Mouse (Mus musculus) neural tube, embryonic 13.5 days (tissue): ENCODE measurements at regions not wholly inside any gene's neighbourhood (a gene's known extent, or its start where the extent isn't known, plus 50 kb on each side); places are given as distances from the start of the nearest gene placed in this dataset.
A peak's percentile ranks its signal among the peaks of the same experiment; 100 is the strongest.

Experiments used
- ATAC-seq: fragments of 200-750 bp; cut with Nextera tagmentation; 2 replicates; pipeline ENCODE4 v1.8.0; 2017; ENCODE audit warnings: low read depth, mild to moderate bottlenecking, moderate TSS enrichment, moderate library complexity
- H3K27ac ChIP-seq: fragments of 300-500 bp; sonication (generic); replicated peaks from 2 replicates; pipeline ENCODE4 v1.5.1; 2015; ENCODE audit warnings: moderate library complexity, mild to moderate bottlenecking, inconsistent platforms
- H3K27me3 ChIP-seq: fragments of 300-500 bp; sonication (generic); 2 replicates; pipeline ENCODE4 v1.6.1; 2015; ENCODE audit warnings: mild to moderate bottlenecking, inconsistent platforms
- H3K36me3 ChIP-seq: fragments of 300-500 bp; sonication (generic); 2 replicates; pipeline ENCODE4 v1.6.1; 2015; ENCODE audit warnings: mild to moderate bottlenecking, inconsistent platforms
- H3K4me1 ChIP-seq: fragments of 300-500 bp; sonication (generic); replicated peaks from 2 replicates; pipeline ENCODE4 v1.6.1; 2015; ENCODE audit warnings: inconsistent platforms
- H3K4me2 ChIP-seq: fragments of 300-500 bp; sonication (generic); 2 replicates; pipeline ENCODE4 v1.6.1; 2015; ENCODE audit warnings: inconsistent platforms, mild to moderate bottlenecking, moderate library complexity
- H3K4me3 ChIP-seq: fragments of 300-500 bp; sonication (generic); 2 replicates; pipeline ENCODE4 v1.5.1; 2015; ENCODE audit warnings: mild to moderate bottlenecking, inconsistent platforms
- H3K9ac ChIP-seq: fragments of 300-500 bp; sonication (generic); 2 replicates; pipeline ENCODE4 v1.6.1; 2015; ENCODE audit warnings: moderate library complexity, mild to moderate bottlenecking, inconsistent platforms
- H3K9me3 ChIP-seq: fragments of 300-500 bp; sonication (generic); 2 replicates; pipeline ENCODE4 v1.6.1; 2016; ENCODE audit warnings: inconsistent platforms
- WGBS: fragments of 180-500 bp; shearing (Covaris S2); methylation state at CpG from one replicate; pipeline ENCODE4 v1.1.7; 2015; 5-methylcytosine and 5-hydroxymethylcytosine counted together

DNA sequence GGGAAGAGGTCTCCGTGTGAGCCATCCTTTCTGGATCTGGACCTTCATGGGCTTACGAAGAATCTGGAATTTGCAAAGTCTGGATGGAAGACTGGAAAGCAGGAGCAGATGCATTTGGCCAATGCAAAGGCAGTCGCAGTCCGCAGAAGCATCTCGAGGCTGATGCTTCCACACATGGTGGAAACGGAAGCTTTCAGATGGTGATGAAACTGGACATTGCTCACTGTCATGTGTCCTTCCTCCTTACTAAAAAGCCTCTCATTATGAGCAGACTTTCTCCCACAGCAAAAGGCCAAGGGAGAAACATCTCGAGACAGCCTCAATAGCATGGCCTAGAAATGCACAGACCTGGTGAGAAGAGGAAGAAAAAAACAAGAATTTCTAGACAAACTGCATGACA lies 94.5 kb downstream of the Mtx3 start:
- Histone ChIP-seq H3K4me2 (no peak overlapping the region), H3K36me3 (no peaks in the 10 kb centered on the region), H3K4me3 (no peak overlapping the region), H3K4me1 (no peaks in the 10 kb centered on the region), H3K27me3 (no peaks in the 10 kb centered on the region), H3K9ac (no peak overlapping the region), H3K27ac (no peak overlapping the region), H3K9me3 (no peaks in the 10 kb centered on the region)
- no peak for ATAC-seq
- WGBS, result 94% methylated on average over 7 of the region's 7 CpGs

DNA sequence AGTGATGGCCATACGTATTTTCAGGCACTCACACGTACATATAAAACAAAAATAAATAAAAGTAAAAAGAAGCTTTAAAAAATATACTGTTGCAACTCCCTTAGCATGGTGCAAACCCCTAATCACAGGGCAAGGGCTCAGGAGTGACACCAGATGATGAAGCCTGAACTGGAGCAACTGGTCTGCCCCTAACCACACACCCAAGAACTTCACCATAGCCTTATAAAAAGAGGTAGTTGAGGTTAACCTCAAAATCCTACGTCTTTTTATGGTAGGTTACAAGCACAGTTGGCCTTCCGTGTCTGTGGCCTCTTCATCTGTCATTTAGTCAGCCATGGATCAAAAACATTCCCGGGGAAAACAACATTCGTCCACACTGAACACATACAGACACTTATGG lies 96.0 kb downstream of the Mtx3 start:
- Histone ChIP-seq H3K27ac (no peak overlapping the region), H3K36me3 (no peaks in the 10 kb centered on the region), H3K4me1 (no peaks in the 10 kb centered on the region), H3K4me3 (no peak overlapping the region), H3K9me3 (no peaks in the 10 kb centered on the region), H3K4me2 (no peak overlapping the region), H3K9ac (no peak overlapping the region), H3K27me3 (no peaks in the 10 kb centered on the region)
- WGBS, result 93% methylated on average over 6 of the region's 6 CpGs
- no peak for ATAC-seq

DNA sequence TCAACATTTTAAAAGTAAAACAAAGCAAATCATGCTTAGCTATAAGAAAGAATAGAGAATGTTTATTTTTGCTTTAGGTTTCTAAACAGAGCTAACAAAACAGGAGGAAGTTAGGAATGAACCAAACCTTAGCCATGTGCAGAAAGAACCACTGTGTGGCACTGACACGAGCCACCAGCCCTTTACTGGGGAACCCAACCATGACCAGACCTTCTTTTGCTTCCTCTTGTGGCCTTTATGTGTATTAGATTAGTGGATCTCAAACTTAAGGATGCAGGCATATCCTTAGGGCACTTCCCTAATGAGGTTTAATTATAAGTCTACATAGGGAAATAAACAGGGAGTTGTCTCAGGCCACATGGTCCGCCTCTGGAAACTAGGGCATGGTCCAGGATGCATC lies 104.0 kb downstream of the Mtx3 start:
- 88% methylated on average over 2 of the region's 2 CpGs for WGBS
- H3K4me2 ChIP-seq, result no peak overlapping the region
- H3K27me3 ChIP-seq, result no peaks in the 10 kb centered on the region
- no peak overlapping the region for H3K4me3 ChIP-seq
- H3K9me3 ChIP-seq, result no peaks in the 10 kb centered on the region
- H3K36me3 ChIP-seq, result no peaks in the 10 kb centered on the region
- no peak overlapping the region for H3K27ac ChIP-seq
- no peak for ATAC-seq
- no peaks in the 10 kb centered on the region for H3K4me1 ChIP-seq
- H3K9ac ChIP-seq, result no peak overlapping the region

- Histone ChIP-seq H3K27ac (no peak overlapping the region), H3K4me2 (no peak overlapping the region), H3K36me3 (no peaks in the 10 kb centered on the region), H3K9me3 (no peaks in the 10 kb centered on the region), H3K4me3 (no peak overlapping the region), H3K27me3 (no peaks in the 10 kb centered on the region), H3K4me1 (no peaks in the 10 kb centered on the region), H3K9ac (no peak overlapping the region)
- WGBS, result 59% methylated on average over 4 of the region's 4 CpGs
- no peak for ATAC-seq
These were observed 115.5 kb downstream of the Mtx3 start for GRCm38 (mm10) chr13:92960031-92960430.

GRCm38 (mm10) chr13:92962625-92963024 lies 118.1 kb downstream of the Mtx3 start:
- Histone ChIP-seq H3K4me3 (no peak overlapping the region), H3K9ac (no peak overlapping the region), H3K9me3 (no peaks in the 10 kb centered on the region), H3K36me3 (no peaks in the 10 kb centered on the region), H3K27me3 (no peaks in the 10 kb centered on the region), H3K4me1 (no peaks in the 10 kb centered on the region), H3K27ac (no peak overlapping the region), H3K4me2 (no peak overlapping the region)
- ATAC-seq, result no peak
- 94% methylated on average over 5 of the region's 5 CpGs for WGBS

- 86% methylated on average over 2 of the region's 2 CpGs for WGBS
- no peaks in the 10 kb centered on the region for H3K4me1 ChIP-seq
- H3K9me3 ChIP-seq, result no peaks in the 10 kb centered on the region
- ATAC-seq, result no peak
- no peak overlapping the region for H3K4me3 ChIP-seq
- no peaks in the 10 kb centered on the region for H3K27me3 ChIP-seq
- no peaks in the 10 kb centered on the region for H3K36me3 ChIP-seq
- no peak overlapping the region for H3K27ac ChIP-seq
- no peak overlapping the region for H3K9ac ChIP-seq
- H3K4me2 ChIP-seq, result no peak overlapping the region
These were observed 118.9 kb downstream of the Mtx3 start for GRCm38 (mm10) chr13:92963351-92963895.

GRCm38 (mm10) chr13:92964213-92964743 lies 119.7 kb downstream of the Mtx3 start:
- H3K9me3 ChIP-seq, result no peaks in the 10 kb centered on the region
- H3K4me2 ChIP-seq, result no peak overlapping the region
- H3K27me3 ChIP-seq, result no peaks in the 10 kb centered on the region
- no peak overlapping the region for H3K27ac ChIP-seq
- no peak for ATAC-seq
- H3K9ac ChIP-seq, result no peak overlapping the region
- no peaks in the 10 kb centered on the region for H3K4me1 ChIP-seq
- WGBS, result 81% methylated on average over 5 of the region's 5 CpGs
- no peak overlapping the region for H3K4me3 ChIP-seq
- no peaks in the 10 kb centered on the region for H3K36me3 ChIP-seq

DNA sequence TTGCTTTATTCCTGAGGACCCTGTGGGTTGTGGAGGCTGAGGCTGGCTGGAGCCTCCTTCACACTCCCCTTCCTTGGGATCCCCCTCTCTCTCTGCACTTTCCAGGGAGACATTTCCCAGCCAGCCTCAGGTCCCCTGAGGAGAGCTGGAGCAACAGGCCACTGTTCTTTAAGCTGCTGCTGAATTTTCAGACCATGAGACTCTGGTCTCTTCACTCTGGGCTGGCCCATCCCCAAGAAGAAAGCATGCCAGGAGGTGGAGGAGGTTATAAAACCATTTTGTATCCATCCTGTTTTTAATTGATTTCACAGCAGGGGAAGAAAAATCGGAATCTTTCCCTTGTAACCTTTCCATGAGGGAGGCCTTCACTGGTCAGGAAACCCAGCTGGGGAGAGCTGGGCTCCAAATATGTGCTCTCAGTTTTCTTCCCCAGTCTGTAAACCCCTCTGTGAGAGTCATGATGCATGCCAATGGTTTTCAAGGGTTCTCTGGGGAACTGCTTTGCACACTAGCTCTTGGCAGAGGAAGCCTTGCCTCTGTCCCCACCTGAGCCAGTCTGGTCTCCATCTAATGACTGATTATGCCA lies 122.6 kb downstream of the Mtx3 start:
- 69% methylated on average over 1 of the region's 1 CpGs for WGBS
- no peak overlapping the region for H3K27ac ChIP-seq
- no peaks in the 10 kb centered on the region for H3K4me1 ChIP-seq
- H3K9me3 ChIP-seq, result no peaks in the 10 kb centered on the region
- H3K9ac ChIP-seq, result no peak overlapping the region
- no peak for ATAC-seq
- no peak overlapping the region for H3K4me2 ChIP-seq
- no peak overlapping the region for H3K4me3 ChIP-seq
- no peaks in the 10 kb centered on the region for H3K27me3 ChIP-seq
- no peaks in the 10 kb centered on the region for H3K36me3 ChIP-seq

DNA sequence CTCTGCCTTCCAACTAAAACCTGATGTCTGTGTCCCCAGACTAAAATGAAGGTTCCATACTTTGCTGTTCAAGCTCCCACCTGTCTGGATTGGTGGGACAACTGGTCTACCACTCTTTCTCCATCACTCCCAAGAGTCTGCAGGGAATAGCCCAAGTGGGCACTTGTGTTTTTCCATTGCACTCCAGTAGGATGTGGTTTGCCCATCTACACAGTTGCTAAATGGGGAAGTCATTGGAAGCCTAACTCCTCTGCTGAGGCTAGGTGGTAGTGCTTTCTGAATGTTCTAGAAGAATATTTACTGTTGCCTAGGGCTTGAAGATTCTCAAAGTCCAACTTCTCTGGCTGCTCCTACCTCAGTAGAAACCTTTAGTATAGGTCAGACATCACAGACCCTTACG lies 125.0 kb downstream of the Mtx3 start:
- no peaks in the 10 kb centered on the region for H3K4me1 ChIP-seq
- H3K36me3 ChIP-seq, result no peaks in the 10 kb centered on the region
- H3K9me3 ChIP-seq, result no peaks in the 10 kb centered on the region
- WGBS, result 100% methylated on average over 1 of the region's 1 CpGs
- no peak overlapping the region for H3K4me3 ChIP-seq
- no peak overlapping the region for H3K4me2 ChIP-seq
- ATAC-seq, result no peak
- H3K27ac ChIP-seq, result no peak overlapping the region
- H3K27me3 ChIP-seq, result no peaks in the 10 kb centered on the region
- no peak overlapping the region for H3K9ac ChIP-seq

DNA sequence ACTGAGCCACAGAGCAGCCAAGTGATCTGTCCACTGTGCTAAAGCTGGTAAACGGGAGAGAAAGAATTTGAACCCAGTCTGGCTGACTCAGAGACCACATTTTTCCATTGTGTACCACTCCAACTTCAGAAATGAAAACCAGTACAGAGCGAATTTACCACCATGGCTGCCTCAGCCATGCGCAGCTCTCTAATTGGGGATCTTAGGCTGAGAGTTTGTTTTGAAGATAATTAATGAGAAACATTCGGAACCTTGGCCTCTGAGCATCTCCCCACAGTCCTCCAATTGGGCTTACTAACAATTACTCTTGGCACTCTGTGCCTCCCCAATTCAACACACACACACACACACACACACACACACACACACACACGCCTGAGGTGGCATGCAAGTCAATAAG lies 128.3 kb downstream of the Mtx3 start:
- Histone ChIP-seq H3K27ac (no peak overlapping the region), H3K27me3 (no peaks in the 10 kb centered on the region), H3K4me2 (no peak overlapping the region), H3K9me3 (no peaks in the 10 kb centered on the region), H3K36me3 (no peaks in the 10 kb centered on the region), H3K9ac (no peak overlapping the region), H3K4me3 (no peak overlapping the region), H3K4me1 (no peaks in the 10 kb centered on the region)
- no peak for ATAC-seq
- WGBS, result 87% methylated on average over 5 of the region's 5 CpGs

DNA sequence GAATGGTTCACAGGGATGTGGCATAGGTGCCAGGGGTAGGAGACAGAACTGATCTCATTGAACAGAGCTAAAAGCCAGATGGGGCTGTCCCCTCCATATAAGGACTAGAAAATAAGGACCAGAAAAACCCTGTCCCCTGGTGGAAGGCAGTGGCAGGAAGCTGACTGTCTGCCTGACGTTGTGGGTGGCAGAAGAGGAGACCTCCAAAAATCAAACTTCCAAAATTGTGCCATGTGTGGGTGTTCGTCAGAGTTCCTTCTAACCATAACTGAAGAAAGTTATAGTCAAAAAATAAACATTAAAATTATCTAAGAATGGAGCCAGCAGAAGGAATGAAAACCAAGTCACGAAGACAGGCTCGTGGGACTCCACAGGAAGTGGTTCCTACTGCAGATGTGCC lies 129.2 kb downstream of the Mtx3 start:
- H3K4me3 ChIP-seq, result no peak overlapping the region
- WGBS, result 74% methylated on average over 4 of the region's 4 CpGs
- no peak overlapping the region for H3K4me2 ChIP-seq
- no peaks in the 10 kb centered on the region for H3K9me3 ChIP-seq
- ATAC-seq, result no peak
- H3K27me3 ChIP-seq, result no peaks in the 10 kb centered on the region
- H3K9ac ChIP-seq, result no peak overlapping the region
- no peak overlapping the region for H3K27ac ChIP-seq
- no peaks in the 10 kb centered on the region for H3K4me1 ChIP-seq
- H3K36me3 ChIP-seq, result no peaks in the 10 kb centered on the region

DNA sequence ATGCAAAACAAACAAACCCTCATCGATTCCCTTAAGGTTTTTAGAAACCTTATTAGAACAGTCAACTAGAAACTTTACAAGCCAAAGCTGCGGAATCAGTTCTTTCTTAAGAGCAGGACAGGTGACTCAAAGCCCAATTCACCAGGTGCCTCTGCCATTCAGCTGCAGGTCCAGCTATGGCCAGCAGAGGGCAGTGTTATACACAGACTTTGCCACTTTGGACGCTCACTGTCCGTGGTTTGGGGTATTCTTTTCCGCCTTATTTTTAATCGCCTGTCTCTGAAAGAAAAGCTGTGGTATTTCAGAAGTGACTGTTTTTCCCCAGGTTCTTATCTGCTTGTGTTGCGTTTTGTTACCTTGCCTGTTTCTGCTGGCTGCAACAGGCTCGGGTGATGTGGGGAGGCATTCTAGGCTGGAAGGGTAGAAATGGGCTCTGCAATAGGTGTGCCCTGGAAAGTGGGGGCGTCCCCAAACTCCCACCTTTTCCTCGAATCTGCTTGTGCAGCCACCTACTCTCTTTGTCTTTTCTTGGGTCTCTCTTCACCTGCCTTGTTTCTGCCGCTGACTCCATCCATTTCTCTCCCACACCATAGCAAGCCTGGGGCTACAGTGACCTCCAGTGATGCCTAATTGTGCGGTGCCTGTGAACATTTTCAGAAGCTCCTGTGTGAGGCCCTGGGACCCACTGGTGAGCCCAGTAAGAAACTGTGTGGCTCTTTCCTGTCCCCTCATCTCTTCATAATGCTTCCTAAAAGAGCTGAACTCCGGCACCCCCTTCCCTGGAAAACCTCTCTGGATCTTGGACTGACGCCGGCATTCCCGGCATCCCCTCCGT lies 142.4 kb downstream of the Mtx3 start:
- H3K4me1 ChIP-seq, result peaks cover 3% of the 10 kb centered on the region; the same call in 1 of the 2 replicates
- H3K36me3 ChIP-seq, result no peaks in the 10 kb centered on the region
- peak overlapping the region; percentile 56; the same call in 1 of the 2 replicates for H3K9ac ChIP-seq
- WGBS, result 46% methylated on average over 17 of the region's 17 CpGs
- peak; percentile 67; the same call in 1 of the 2 replicates for ATAC-seq
- H3K4me2 ChIP-seq, result peak overlapping the region; percentile 53
- H3K27ac ChIP-seq, result no peak overlapping the region
- no peaks in the 10 kb centered on the region for H3K9me3 ChIP-seq
- peak overlapping the region; percentile 26 for H3K4me3 ChIP-seq
- H3K27me3 ChIP-seq, result no peaks in the 10 kb centered on the region
